ENCODE assay signal across 29 mouse cellular contexts in the genomic region with DNA sequence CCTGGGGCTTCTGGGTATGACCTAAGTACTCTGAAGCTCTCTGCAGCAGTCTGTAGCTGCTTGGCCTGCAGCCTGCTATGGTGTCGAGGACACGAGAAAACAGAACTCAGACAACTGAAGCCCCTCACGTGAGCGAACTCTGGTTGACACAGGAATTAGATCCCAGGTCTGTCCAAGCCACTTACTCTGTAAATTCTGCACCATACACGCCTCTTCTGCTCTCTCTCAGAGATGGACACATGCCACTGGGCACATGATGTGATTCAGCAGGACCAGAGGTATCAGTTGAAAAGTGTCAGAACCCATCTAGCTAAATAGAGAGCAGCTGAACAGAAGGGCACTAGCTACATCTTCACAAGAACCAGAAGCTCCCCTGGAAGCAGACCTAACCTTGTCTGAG. TPM values are rescaled to one million over a fixed set of nuclear protein-coding genes. Genes with fewer than 3 reads are reported as not detected.
A peak's percentile ranks its signal among the peaks of the same experiment; 100 is the strongest.
DNase-seq lines count a peak whose midpoint lies in the region; ATAC-seq and TF ChIP-seq lines count a peak whose summit lies in the region.
"Had no signal": no experiment of that assay in that cellular context is flagged by ENCODE, and none has a peak within 500 bp of the region (broad histone marks: within the 10 kb centered on the region; RNA-seq: fewer than 3 reads in every experiment).

No protein-coding gene starts in this region.

- intact Hi-C loops in gastrocnemius, adult 2 months (cut with DNase I) = no loop called here
- intact Hi-C loops in heart, postnatal 14 days (cut with DNase I) = no loop called here

- H3K27me3 ChIP-seq in heart, embryonic 16.5 days (ENCODE audit: control insufficient read depth, insufficient read depth, low read length) = peaks cover 9% of the 10 kb centered on the region
- peaks cover 12% of the 10 kb centered on the region for H3K27me3 ChIP-seq in CH12.LX (replicated peaks)
- peaks cover 21% of the 10 kb centered on the region for H3K27me3 ChIP-seq in hindbrain, embryonic 13.5 days

- no peak overlapping the region for H3K4me3 ChIP-seq in gastrocnemius, adult 2 months
- no peak overlapping the region for H3K4me3 ChIP-seq in heart, embryonic 16.5 days (ENCODE audit: low read length)
- no peak overlapping the region for H3K4me3 ChIP-seq in CH12.LX (replicated peaks in 1 of 3; ENCODE audit: low read depth in 2 of 3, low read length in 2 of 3, poor library complexity in 1 of 3)
- H3K4me3 ChIP-seq in hindbrain, embryonic 13.5 days = no peak overlapping the region
- H3K4me3 ChIP-seq: embryonic facial prominence, embryonic 13.5 days; embryonic facial prominence, embryonic 15.5 days; erythroblast, embryonic 14.5 days; forebrain, embryonic 10.5 days; forebrain, embryonic 12.5 days had no signal

- 50% methylated on average over 5 of the region's 5 CpGs for WGBS in heart, embryonic 16.5 days
- 82% methylated on average over 5 of the region's 5 CpGs for WGBS in hindbrain, embryonic 13.5 days

- no peak for TF ChIP-seq EP300 in CH12.LX (IDR thresholded peaks at IDR 0.05; ENCODE audit: low read length)

- TF ChIP-seq RAD21 in CH12.LX (IDR thresholded peaks at IDR 0.05; ENCODE audit: low read depth, low read length) = no peak

- TF ChIP-seq POLR2A in CH12.LX (IDR thresholded peaks at IDR 0.05; ENCODE audit: low read depth, low read length) = no peak

- no peak overlapping the region for H3K4me2 ChIP-seq in heart, embryonic 16.5 days (ENCODE audit: low read depth, low read length)
- H3K4me2 ChIP-seq in CH12.LX (ENCODE audit: insufficient read depth, low read depth, poor library complexity, severe bottlenecking) = no peak overlapping the region
- no peak overlapping the region for H3K4me2 ChIP-seq in hindbrain, embryonic 13.5 days
- H3K4me2 ChIP-seq: embryonic facial prominence, embryonic 13.5 days; embryonic facial prominence, embryonic 15.5 days; forebrain, embryonic 12.5 days had no signal

- ATAC-seq in heart, embryonic 16.5 days (replicated peaks; ENCODE audit: extremely low read depth, insufficient read depth, low FRiP score) = no peak
- ATAC-seq in hindbrain, embryonic 13.5 days (ENCODE audit: low FRiP score) = no peak
- ATAC-seq: CD4-positive, CD25-positive, alpha-beta regulatory T cell, adult 4 months; forebrain, embryonic 14.5 days had no signal

- TF ChIP-seq CTCF in gastrocnemius, adult 2 months (IDR thresholded peaks at IDR 0.05) = no peak
- no peak for TF ChIP-seq CTCF in CH12.LX (conservative IDR thresholded peaks at IDR 0.05 in 1 of 2, IDR thresholded peaks at IDR 0.05 in 1 of 2; ENCODE audit: low read depth in 2 of 2, low read length in 2 of 2)

- no peaks in the 10 kb centered on the region for H3K79me2 ChIP-seq in CH12.LX (replicated peaks; ENCODE audit: control insufficient read depth, extremely low read depth, insufficient read depth, poor library complexity, severe bottlenecking)

- H3K36me3 ChIP-seq in heart, embryonic 16.5 days (ENCODE audit: control insufficient read depth, insufficient read depth) = peaks cover 9% of the 10 kb centered on the region
- peaks cover 2% of the 10 kb centered on the region in 2 experiments for H3K36me3 ChIP-seq in CH12.LX (replicated peaks in 1 of 2; ENCODE audit: control insufficient read depth in 1 of 2, insufficient read depth in 1 of 2, low read length in 1 of 2)
- H3K36me3 ChIP-seq in hindbrain, embryonic 13.5 days = peaks cover 17% of the 10 kb centered on the region

- H3K27ac ChIP-seq in gastrocnemius, adult 2 months = peak overlapping the region; percentile 57
- H3K27ac ChIP-seq in heart, embryonic 16.5 days (ENCODE audit: low read length) = 0 out of 2 replicates have a peak overlapping the region, but pooled peaks have one; percentile 10
- H3K27ac ChIP-seq in CH12.LX (ENCODE audit: insufficient read depth, low read depth) = no peak overlapping the region
- no peak overlapping the region for H3K27ac ChIP-seq in hindbrain, embryonic 13.5 days
- H3K27ac ChIP-seq: embryonic facial prominence, embryonic 13.5 days; embryonic facial prominence, embryonic 15.5 days; forebrain, embryonic 10.5 days; forebrain, embryonic 12.5 days had no signal

- H3K9me3 ChIP-seq in heart, embryonic 16.5 days (replicated peaks; ENCODE audit: control insufficient read depth, low read length) = no peaks in the 10 kb centered on the region
- H3K9me3 ChIP-seq in CH12.LX (replicated peaks; ENCODE audit: low read length) = no peaks in the 10 kb centered on the region
- no peaks in the 10 kb centered on the region for H3K9me3 ChIP-seq in hindbrain, embryonic 13.5 days
- H3K9me3 ChIP-seq: embryonic facial prominence, embryonic 13.5 days; embryonic facial prominence, embryonic 15.5 days; forebrain, embryonic 10.5 days; forebrain, embryonic 12.5 days had no signal

- DNase-seq in gastrocnemius, adult 2 months = no peak
- no peak for DNase-seq in gastrocnemius, adult 8-10 months (ENCODE audit: low spot score in 2 of 2)
- DNase-seq in heart, adult 18-20 months = peak; percentile 45 to 51
- no peak for DNase-seq in heart, postnatal 4 days
- no peak for DNase-seq in heart, postnatal 14 days
- no peak for DNase-seq in CH12.LX (ENCODE audit: extremely low read depth)
- DNase-seq: adrenal gland, adult 2 months; adrenal gland, postnatal 10 days; adrenal gland, postnatal 25 days; B cell, adult 2 months; cerebellum, adult 11 months; cerebellum, adult 18-20 months; cerebellum, adult 8-10 months; cerebellum, adult 9-11 months; cerebellum, postnatal 14 days; cerebellum, postnatal 36 days; embryo, embryonic 11 days had no signal

- 0 out of 2 replicates have a peak overlapping the region, but pooled peaks have one; percentile 4 for H3K9ac ChIP-seq in heart, embryonic 16.5 days (ENCODE audit: low read length)
- H3K9ac ChIP-seq in CH12.LX (ENCODE audit: insufficient read depth, low read depth) = no peak overlapping the region
- H3K9ac ChIP-seq in hindbrain, embryonic 13.5 days = no peak overlapping the region
- H3K9ac ChIP-seq: embryonic facial prominence, embryonic 13.5 days; embryonic facial prominence, embryonic 15.5 days; forebrain, embryonic 12.5 days had no signal

- peaks cover 17% of the 10 kb centered on the region for H3K4me1 ChIP-seq in heart, embryonic 16.5 days (ENCODE audit: control insufficient read depth, insufficient read depth, low read length)
- 0 out of 4 replicates have a peak, but pooled peaks cover 0 to 3% of the 10 kb centered on the region in 2 experiments for H3K4me1 ChIP-seq in CH12.LX (ENCODE audit: control insufficient read depth in 1 of 2, insufficient read depth in 2 of 2)
- H3K4me1 ChIP-seq in hindbrain, embryonic 13.5 days (replicated peaks) = no peaks in the 10 kb centered on the region
- H3K4me1 ChIP-seq: forebrain, embryonic 12.5 days had no signal

- in situ Hi-C loops in CH12.LX (cut with MboI; ENCODE audit: low pct_ligation_motif_present, low pct_unique_long_range_greater_than_20kb, low sequenced_read_pairs) = no loop called here

- dilution Hi-C loops in CH12.LX (cut with MboI; ENCODE audit: extremely low pct_ligation_motif_present, extremely low pct_unique_long_range_greater_than_20kb, low sequenced_read_pairs) = no loop called here

TF ChIP-seq in CH12.LX, 34 proteins besides CTCF, POLR2A, EP300 and RAD21:
- TF ChIP-seq E2F4 (IDR thresholded peaks at IDR 0.05; ENCODE audit: insufficient replicate concordance, low read depth, low read length) = no peak
- 0 out of 2 replicates have a peak, but pooled peaks have one; percentile 9 for TF ChIP-seq BHLHE40 (IDR thresholded peaks at IDR 0.05; ENCODE audit: low read depth, low read length)

RNA-seq across cellular contexts. Expression of a gene that starts 5.0 kb away (rescaled TPM):
- total RNA-seq in gastrocnemius, adult 2 months (2021) = 100 to 1,000 TPM; 103 to 120 TPM
- 100 to 1,000 TPM; 117 to 138 (median 135) TPM for total RNA-seq in gastrocnemius, adult 8-10 months (2022)
- 10 to 100 TPM; 17.8 to 20.5 TPM for total RNA-seq in heart, adult 18-20 months (2021)
- total RNA-seq in heart, postnatal 4 days (2021) = 10 to 100 TPM; 14.1 to 15.4 TPM
- 6.5 and 6.8 TPM in 2 replicates for polyA plus RNA-seq in heart, embryonic 16.5 days (2015; fragmentation: Nextera tagmentation; extraction: Ambion mirVana)
- total RNA-seq in heart, postnatal 14 days (2021) = 1 to 10 TPM; 6.7 to 6.8 TPM
- total RNA-seq in CH12.LX (2012; rRNA removed) (not detected in 2 replicates), CH12.LX (2014; rRNA removed) (not detected in 2 replicates)
- not detected in 2 replicates for polyA plus RNA-seq in CH12.LX (2012; ENCODE audit: insufficient read length, low read depth)
- polyA plus RNA-seq in hindbrain, embryonic 13.5 days (2015; fragmentation: Nextera tagmentation; extraction: Ambion mirVana) = 1.2 and 1.3 TPM in 2 replicates
- total RNA-seq: adrenal gland, adult 2 months; MEL had no signal
- polyA plus RNA-seq: adrenal gland, adult 2 months; CD4-positive, CD25-positive, alpha-beta regulatory T cell, adult 4 months; erythroblast, embryonic 14.5 days had no signal

RNA-seq across cellular contexts. Expression of a gene that starts 13.3 kb away (rescaled TPM):
- 100 to 1,000 TPM; 127 to 157 TPM for total RNA-seq in gastrocnemius, adult 2 months (2021)
- 100 to 1,000 TPM; 144 to 158 (median 155) TPM for total RNA-seq in gastrocnemius, adult 8-10 months (2022)
- 100 to 1,000 TPM; 108 to 109 TPM for total RNA-seq in heart, adult 18-20 months (2021)
- total RNA-seq in heart, postnatal 4 days (2021) = 10 to 100 TPM; 75.6 to 81.6 TPM
- polyA plus RNA-seq in heart, embryonic 16.5 days (2015; fragmentation: Nextera tagmentation; extraction: Ambion mirVana) = 15.8 and 21.3 TPM in 2 replicates
- 10 to 100 TPM; 89.4 to 91.9 TPM for total RNA-seq in heart, postnatal 14 days (2021)
- total RNA-seq in CH12.LX (2012; rRNA removed) = 0.13 and 0.84 TPM in 2 replicates
- total RNA-seq in CH12.LX (2014; rRNA removed) = 0.07 and 0.30 TPM in 2 replicates
- polyA plus RNA-seq in CH12.LX (2012; ENCODE audit: insufficient read length, low read depth) = 0.20 and 0.34 TPM in 2 replicates
- 11.5 and 13.3 TPM in 2 replicates for polyA plus RNA-seq in hindbrain, embryonic 13.5 days (2015; fragmentation: Nextera tagmentation; extraction: Ambion mirVana)

RNA-seq across cellular contexts. Expression of a gene that starts 19.9 kb away (rescaled TPM):
- total RNA-seq in gastrocnemius, adult 2 months (2021) = 100 to 1,000 TPM; 151 to 153 TPM
- total RNA-seq in gastrocnemius, adult 8-10 months (2022) = 100 to 1,000 TPM; 129 to 160 (median 141) TPM
- total RNA-seq in heart, adult 18-20 months (2021) = 100 to 1,000 TPM in 1 of 2 experiments, 10 to 100 TPM in 1; 95.1 to 119 TPM
- total RNA-seq in heart, postnatal 4 days (2021) = 10 to 100 TPM; 72.5 to 84.4 TPM
- 23.8 and 25.3 TPM in 2 replicates for polyA plus RNA-seq in heart, embryonic 16.5 days (2015; fragmentation: Nextera tagmentation; extraction: Ambion mirVana)
- total RNA-seq in heart, postnatal 14 days (2021) = 100 to 1,000 TPM; 118 to 123 TPM
- total RNA-seq in CH12.LX (2012; rRNA removed) (not detected in 2 replicates), CH12.LX (2014; rRNA removed) (not detected in 2 replicates)
- polyA plus RNA-seq in CH12.LX (2012; ENCODE audit: insufficient read length, low read depth) = not detected in 2 replicates
- not detected in 2 replicates for polyA plus RNA-seq in hindbrain, embryonic 13.5 days (2015; fragmentation: Nextera tagmentation; extraction: Ambion mirVana)
- total RNA-seq: adrenal gland, adult 2 months; adrenal gland, postnatal 25 days; common myeloid progenitor, adult 5-6 weeks; MEL had no signal
- polyA plus RNA-seq: CD4-positive, CD25-positive, alpha-beta regulatory T cell, adult 4 months; embryonic facial prominence, embryonic 11.5 days; erythroblast, embryonic 14.5 days; forebrain, embryonic 10.5 days; forebrain, embryonic 12.5 days; forebrain, embryonic 14.5 days had no signal

RNA-seq across cellular contexts. Expression of a gene that starts 53.4 kb away (rescaled TPM):
- total RNA-seq in gastrocnemius, adult 2 months (2021) = 10 to 100 TPM; 41.3 to 42.6 TPM
- total RNA-seq in gastrocnemius, adult 8-10 months (2022) = 10 to 100 TPM; 27.7 to 38.7 (median 34.6) TPM
- 10 to 100 TPM; 26.2 to 32.4 TPM for total RNA-seq in heart, adult 18-20 months (2021)
- total RNA-seq in heart, postnatal 4 days (2021) = 10 to 100 TPM; 67.6 to 73.5 TPM
- 42.5 and 45.3 TPM in 2 replicates for polyA plus RNA-seq in heart, embryonic 16.5 days (2015; fragmentation: Nextera tagmentation; extraction: Ambion mirVana)
- total RNA-seq in heart, postnatal 14 days (2021) = 10 to 100 TPM; 44.8 to 46.5 TPM
- total RNA-seq in CH12.LX (2012; rRNA removed) = 31.0 and 39.3 TPM in 2 replicates
- total RNA-seq in CH12.LX (2014; rRNA removed) = 29.1 and 32.2 TPM in 2 replicates
- polyA plus RNA-seq in CH12.LX (2012; ENCODE audit: insufficient read length, low read depth) = 65.0 and 65.4 TPM in 2 replicates
- polyA plus RNA-seq in hindbrain, embryonic 13.5 days (2015; fragmentation: Nextera tagmentation; extraction: Ambion mirVana) = 64.6 and 67.4 TPM in 2 replicates

Comparison
In these comparisons a context has a peak if more than half of its experiments do, and no peak if none do; other contexts are left out.
1. DNase-seq: peak in heart, adult 18-20 months (2 of 2); none in gastrocnemius, adult 2 months (single experiment), gastrocnemius, adult 8-10 months (0 of 2), heart, postnatal 4 days (single experiment), heart, postnatal 14 days (0 of 2) and CH12.LX (single experiment).
2. H3K27ac ChIP-seq: peak in gastrocnemius, adult 2 months (single experiment) and heart, embryonic 16.5 days (single experiment); none in CH12.LX (single experiment) and hindbrain, embryonic 13.5 days (single experiment).
3. RNA of a gene that starts 5.0 kb away (total RNA-seq): 117 to 138 TPM in gastrocnemius, adult 8-10 months, 103 to 120 TPM in gastrocnemius, adult 2 months, 17.8 to 20.5 TPM in heart, adult 18-20 months, 14.1 to 15.4 TPM in heart, postnatal 4 days and 6.7 to 6.8 TPM in heart, postnatal 14 days; not detected in CH12.LX; every median in the first group is over 4 times any median in the second.
4. RNA of a gene that starts 13.3 kb away (total RNA-seq): 127 to 157 TPM in gastrocnemius, adult 2 months, 144 to 158 TPM in gastrocnemius, adult 8-10 months, 108 to 109 TPM in heart, adult 18-20 months, 89.4 to 91.9 TPM in heart, postnatal 14 days and 75.6 to 81.6 TPM in heart, postnatal 4 days; 0.07 to 0.84 TPM in CH12.LX; every median in the first group is over 10 times any median in the second.
5. RNA of a gene that starts 19.9 kb away (total RNA-seq): 151 to 153 TPM in gastrocnemius, adult 2 months, 129 to 160 TPM in gastrocnemius, adult 8-10 months, 118 to 123 TPM in heart, postnatal 14 days, 95.1 to 119 TPM in heart, adult 18-20 months and 72.5 to 84.4 TPM in heart, postnatal 4 days; not detected in CH12.LX; every median in the first group is over 10 times any median in the second.